Mouse (Mus musculus) embryonic fibroblast, embryonic 13.5 days (primary cell): ENCODE results near the gene Rassf7.

ENCODE experiments used
- CTCF ChIP-seq: IDR thresholded peaks from 2 replicates; pipeline ENCODE4 v1.5.1; 2011; ENCODE audit warnings: mild to moderate bottlenecking, control low read depth, low read length, moderate library complexity, borderline replicate concordance; ENCODE audit not compliant: insufficient read depth
- POLR2A ChIP-seq: IDR thresholded peaks from 2 replicates; pipeline ENCODE4 v1.6.1; 2011; ENCODE audit warnings: low read depth, mild to moderate bottlenecking, control low read depth, low read length, moderate library complexity

- TF ChIP-seq POLR2A (no peak), CTCF (no peak)
Measured at GRCm38 (mm10) chr7:141191796-141192685, 23.6 kb upstream of the Rassf7 start.
